Mouse (Mus musculus) CD8-positive naive resting alpha-beta T cell, adult 2 months (primary cell): Measurements from ENCODE around the gene Robo2.

Experiments used
- DNase-seq, 2 experiments: peaks; one replicate each; pipeline ENCODE4 v3.0.0; 2022; ENCODE audit warnings: low read depth in 2 of 2, low spot score in 2 of 2

Robo2 gene

GRCm38 (mm10) chr16:74411481-74412251 lies at the start of gene Robo2:
Robo2 (minus strand) TSS chr16:74411825.
- no peak for DNase-seq

GRCm38 (mm10) chr16:74458138-74458537 lies 46.5 kb upstream of the Robo2 start:
- no peak for DNase-seq

- DNase-seq = no peak
These were observed 46.1 kb upstream of the Robo2 start for GRCm38 (mm10) chr16:74457736-74458135.

GRCm38 (mm10) chr16:74456808-74457470 lies 45.3 kb upstream of the Robo2 start:
- no peak for DNase-seq

GRCm38 (mm10) chr16:74455179-74455578 lies 43.6 kb upstream of the Robo2 start:
- DNase-seq = no peak

GRCm38 (mm10) chr16:74448025-74448424 lies 36.4 kb upstream of the Robo2 start:
- no peak for DNase-seq

GRCm38 (mm10) chr16:74427071-74427470 lies 15.4 kb upstream of the Robo2 start:
- DNase-seq = no peak

GRCm38 (mm10) chr16:74420324-74420723 lies 8.7 kb upstream of the Robo2 start:
- no peak for DNase-seq

GRCm38 (mm10) chr16:74412471-74413291 lies 1.1 kb upstream of the Robo2 start:
- DNase-seq = no peak

GRCm38 (mm10) chr16:74411021-74411420 lies 604 bp downstream of the Robo2 start:
- DNase-seq = no peak

- no peak for DNase-seq
These were observed 1.5 kb downstream of the Robo2 start for GRCm38 (mm10) chr16:74410125-74410524.

GRCm38 (mm10) chr16:74409548-74409947 lies 2.1 kb downstream of the Robo2 start:
- DNase-seq = no peak

- no peak for DNase-seq
These were observed 3.1 kb downstream of the Robo2 start for GRCm38 (mm10) chr16:74408566-74408965.

GRCm38 (mm10) chr16:74397291-74397690 lies 14.3 kb downstream of the Robo2 start:
- DNase-seq = no peak

GRCm38 (mm10) chr16:74395678-74396077 lies 15.9 kb downstream of the Robo2 start:
- no peak for DNase-seq

- DNase-seq = no peak
These were observed 32.2 kb downstream of the Robo2 start for GRCm38 (mm10) chr16:74379458-74379857.

GRCm38 (mm10) chr16:74375342-74375940 lies 36.2 kb downstream of the Robo2 start:
- no peak for DNase-seq

GRCm38 (mm10) chr16:74374540-74374939 lies 37.1 kb downstream of the Robo2 start:
- DNase-seq = no peak

GRCm38 (mm10) chr16:74373407-74373806 lies 38.2 kb downstream of the Robo2 start:
- DNase-seq = no peak

- no peak for DNase-seq
These were observed 38.7 kb downstream of the Robo2 start for GRCm38 (mm10) chr16:74372876-74373275.

GRCm38 (mm10) chr16:74348437-74348836 lies 63.2 kb downstream of the Robo2 start:
- no peak for DNase-seq
